Mouse (Mus musculus) NIH3T3 (cell line): ENCODE data around the gene Ank3.
"Not testable (repeated sequence)": the region's sequence is repeated elsewhere in the genome, so short reads cannot be mapped to it uniquely, and the experiment has no call there.

Experiments
- DNase-seq: peaks from one replicate; pipeline ENCODE4 v3.0.0-alpha.2; 2012; ENCODE audit warnings: low read depth

The Ank3 gene

DNA sequence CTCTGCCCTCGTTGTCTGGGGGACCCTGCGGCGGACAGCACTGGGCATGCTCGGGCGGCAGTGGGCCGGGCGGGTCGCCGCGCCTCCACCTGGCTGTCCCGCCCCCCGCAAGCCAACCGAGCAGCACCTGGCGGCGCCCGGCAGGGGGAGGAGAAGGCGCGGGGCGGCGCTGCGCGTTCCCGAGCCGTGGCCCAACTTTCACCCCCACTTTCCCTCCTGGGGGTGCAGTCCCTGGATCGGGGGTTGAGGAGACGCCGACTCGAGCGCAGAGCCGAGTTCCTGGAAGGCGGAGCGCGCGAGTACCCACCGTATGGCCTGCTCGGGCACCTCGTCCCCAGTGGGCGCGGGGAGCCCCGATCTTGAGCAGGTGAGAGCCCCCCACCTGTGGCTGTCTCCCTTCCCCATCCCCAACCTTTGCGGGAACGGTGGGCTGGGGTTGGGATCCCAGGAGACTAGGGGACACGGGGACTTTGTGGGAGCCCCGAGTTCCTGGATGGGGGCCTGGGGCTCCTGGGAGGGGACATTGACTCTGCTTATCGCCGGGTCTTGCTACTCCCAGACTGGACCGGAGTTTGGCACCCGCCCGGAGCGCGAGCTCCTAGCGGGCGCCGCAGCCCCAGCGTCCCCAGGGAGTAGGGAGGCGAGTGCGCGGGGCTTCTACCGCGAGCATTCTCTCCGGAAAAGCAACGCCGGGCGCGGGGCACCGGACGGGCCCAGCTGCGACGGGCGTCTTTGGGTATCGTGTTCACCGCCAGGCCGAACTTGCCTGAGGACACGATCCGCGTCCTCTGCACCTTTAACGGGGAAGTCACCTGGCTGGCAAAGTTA lies at the start of gene Ank3:
Gene Ank3, plus strand, starts transcription at position 11 of the 828 bp plus-strand sequence.
- DNase-seq = no peak

DNA sequence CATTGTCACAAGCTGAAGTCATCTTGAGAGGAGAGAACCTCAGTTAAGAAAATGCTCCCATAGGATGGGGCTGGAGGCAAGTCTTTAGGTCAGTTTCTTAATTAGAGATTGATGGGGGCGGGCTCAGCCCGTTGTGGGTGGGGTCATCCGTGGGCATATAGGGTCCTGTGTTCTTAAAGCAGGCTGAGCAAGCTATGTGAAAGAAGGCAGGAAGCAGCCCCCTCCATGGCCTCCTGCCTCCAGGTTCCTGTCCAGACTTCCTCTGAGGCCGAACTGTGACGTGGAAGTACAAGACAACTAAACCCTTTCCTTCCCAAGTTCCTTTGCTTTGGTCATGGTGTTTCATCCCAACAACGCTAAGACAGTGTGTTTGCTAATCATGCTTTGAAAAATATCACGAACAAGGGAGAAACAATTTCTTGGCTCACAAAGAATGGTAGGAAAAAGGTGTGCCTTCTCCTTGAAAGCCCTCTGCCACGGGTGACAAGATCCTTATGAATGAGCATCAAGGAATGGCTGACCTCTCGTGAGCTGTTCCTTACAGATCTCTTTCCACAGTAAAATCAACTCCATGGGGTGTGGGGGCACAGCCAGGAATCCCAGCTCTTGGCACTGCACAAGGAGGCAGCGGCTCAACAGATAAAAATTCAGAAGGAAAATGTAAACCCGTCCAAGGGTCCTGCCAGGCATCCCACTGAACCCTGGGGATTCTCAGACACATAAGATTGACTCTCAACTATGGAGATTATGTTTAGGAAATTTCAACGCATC lies 47.3 kb upstream of the Ank3 start:
- DNase-seq = peak; percentile 78

DNA sequence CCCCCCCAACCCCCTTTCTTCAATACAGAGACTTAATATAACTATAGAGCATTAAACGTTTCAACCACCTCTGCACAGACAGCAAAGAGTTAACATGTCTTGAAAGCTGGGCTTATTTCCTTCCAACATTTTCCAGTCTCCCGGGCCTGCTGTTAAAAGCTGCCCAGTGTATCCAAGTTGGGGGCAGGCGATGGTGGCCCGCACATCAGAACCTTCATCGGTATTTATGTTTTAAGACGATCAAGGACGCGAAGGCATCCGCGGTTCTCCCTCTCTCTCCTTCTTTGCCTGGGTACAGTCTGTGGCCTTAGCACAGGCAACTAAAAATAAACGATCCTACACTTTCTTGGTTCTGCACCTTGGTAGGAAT lies 46.7 kb upstream of the Ank3 start:
- peak; percentile 62 for DNase-seq

DNA sequence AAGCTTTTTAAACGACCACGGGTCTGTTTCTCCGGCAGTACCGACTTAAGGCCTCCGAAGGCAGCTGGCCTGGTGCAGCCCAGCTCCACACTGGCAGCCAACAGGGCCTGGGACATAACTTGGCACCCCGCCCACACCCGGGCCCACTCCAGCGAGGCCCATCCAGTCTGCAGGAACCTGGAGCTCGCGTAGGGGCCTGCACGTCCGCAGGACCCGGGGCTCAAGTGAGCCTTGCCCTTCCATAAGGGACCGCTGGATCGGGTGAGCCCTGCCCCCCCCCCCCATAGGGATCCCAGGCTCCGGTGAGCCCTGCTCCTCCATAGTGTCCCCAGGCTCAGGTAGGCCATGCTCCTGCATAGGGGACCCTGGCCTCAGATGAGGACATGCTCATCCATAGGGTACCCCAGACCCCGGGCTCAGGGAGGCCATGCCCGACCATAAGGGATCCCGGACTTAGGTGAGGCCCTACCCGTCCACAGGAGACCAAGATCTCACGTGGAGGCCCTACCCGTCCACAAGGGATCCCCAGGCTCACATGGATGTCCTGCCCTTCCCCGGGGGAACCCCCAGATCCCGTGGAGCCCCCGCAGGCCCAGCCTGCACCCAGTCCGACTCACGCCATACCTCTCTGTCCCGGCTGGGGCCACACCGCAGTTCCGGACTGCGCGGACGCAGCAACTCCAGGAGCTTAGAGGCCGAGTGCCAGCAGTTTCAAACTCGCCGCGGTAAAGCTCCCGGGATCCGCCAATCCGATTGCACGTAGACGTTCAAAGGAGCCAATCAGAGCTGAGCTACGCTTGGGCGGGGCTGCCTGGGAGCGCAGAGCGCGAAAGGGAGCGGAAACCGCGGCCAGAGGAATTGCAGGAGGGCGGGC lies 46.1 kb upstream of the Ank3 start, which contains the start of gene Cdk1:
Gene Cdk1, minus strand, starts transcription at position 727 of the 874 bp plus-strand sequence.
- peak; percentile 99 for DNase-seq

DNA sequence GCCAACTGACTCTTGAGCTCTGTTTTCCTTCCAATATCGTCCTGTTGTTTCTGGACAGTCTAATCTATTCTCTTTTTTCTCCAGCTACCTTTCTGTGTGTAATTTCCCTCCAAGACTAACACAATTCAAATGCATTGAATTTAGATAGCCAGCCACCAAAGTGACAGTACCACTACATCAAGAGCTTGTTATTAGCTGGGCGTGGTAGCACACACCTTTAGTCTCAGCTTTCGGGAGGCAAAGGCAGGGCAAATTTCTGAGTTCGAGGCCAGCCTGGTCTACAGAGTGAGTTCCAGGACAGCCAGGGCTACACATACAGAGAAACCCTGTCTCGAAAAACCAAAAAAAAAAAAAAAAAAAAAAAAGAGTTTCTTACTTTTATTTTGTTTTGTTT lies 45.5 kb upstream of the Ank3 start:
- DNase-seq = not testable (repeated sequence)

DNA sequence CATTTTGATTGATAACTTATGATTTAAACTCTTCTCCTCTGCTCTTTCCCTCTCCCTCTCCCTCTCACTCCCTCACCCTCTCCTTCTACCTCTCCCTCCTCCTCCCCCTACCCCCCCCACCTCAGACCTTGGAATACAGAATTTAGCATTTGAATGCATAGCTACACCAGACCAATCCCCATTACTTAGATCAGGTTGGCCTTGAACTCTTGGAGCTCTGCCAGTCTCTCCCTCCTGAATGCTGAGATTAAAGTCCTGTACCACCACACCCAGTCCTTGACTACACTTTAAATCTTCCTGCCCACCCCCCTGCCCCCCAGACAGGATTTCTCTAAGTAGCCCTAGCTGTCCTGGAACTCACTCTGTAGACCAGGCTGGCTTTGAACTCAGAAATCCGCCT lies 38.9 kb upstream of the Ank3 start:
- DNase-seq = no peak

DNA sequence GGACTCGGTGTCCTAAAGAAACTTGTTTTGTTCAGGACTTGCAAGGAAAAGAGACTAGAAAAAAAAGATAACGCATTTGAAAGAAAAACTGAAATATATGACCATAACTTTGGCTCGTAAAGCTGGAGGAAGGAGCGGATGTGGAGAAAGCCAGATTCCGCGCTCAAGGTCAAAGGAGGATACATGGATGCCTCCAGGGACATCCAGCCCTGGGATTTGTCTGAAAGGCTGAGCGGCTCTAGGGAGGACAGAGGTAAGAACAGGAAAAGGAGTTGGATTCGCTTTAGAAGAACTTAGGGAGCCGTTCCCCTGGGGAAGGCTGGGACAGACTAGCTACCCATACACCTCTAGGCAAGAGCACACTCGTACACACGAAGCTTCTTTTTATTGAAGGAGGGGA lies 32.4 kb upstream of the Ank3 start:
- no peak for DNase-seq

DNA sequence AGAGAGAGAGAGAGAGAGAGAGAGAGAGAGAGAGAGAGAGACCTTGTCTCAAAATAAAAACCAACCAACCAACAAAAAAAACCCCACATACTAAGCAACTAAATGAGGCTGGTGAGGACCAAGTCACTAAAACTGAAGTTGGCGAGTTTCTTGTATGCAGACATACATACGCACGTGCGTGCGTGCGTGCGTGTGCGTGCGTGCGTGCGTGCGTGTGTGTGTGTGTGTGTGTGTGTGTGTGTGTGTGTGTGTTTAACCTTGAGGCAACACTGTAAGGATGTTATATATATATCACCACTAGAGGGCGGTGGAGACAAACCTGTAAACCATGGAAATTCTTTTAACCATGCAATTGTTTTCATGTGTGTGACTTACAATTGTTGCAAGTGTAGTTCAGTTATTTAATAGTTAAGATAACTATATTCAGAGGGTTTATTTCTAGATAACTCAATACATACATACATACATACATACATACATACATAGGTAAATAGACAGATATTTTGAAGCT lies 31.6 kb upstream of the Ank3 start:
- DNase-seq = peak; percentile 69

DNA sequence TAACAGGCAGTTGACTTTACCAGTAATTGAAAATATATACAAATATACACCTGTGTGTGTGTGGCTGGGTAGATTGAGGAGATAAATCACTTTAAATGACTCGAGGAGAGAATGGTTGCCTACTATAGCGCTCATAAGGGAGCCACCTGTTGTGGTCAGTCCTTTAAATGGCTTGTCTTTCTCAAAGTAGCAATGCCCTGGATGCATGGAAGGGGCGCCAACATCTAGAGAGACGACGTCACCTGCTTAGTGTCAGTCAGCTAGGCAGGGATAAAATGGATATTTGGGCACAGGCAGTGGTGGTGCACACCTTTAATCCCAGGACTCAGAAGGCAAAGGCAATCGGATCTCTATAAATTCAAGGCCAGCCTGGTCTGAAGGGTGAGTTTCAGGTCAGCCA lies 29.3 kb upstream of the Ank3 start:
- no peak for DNase-seq

DNA sequence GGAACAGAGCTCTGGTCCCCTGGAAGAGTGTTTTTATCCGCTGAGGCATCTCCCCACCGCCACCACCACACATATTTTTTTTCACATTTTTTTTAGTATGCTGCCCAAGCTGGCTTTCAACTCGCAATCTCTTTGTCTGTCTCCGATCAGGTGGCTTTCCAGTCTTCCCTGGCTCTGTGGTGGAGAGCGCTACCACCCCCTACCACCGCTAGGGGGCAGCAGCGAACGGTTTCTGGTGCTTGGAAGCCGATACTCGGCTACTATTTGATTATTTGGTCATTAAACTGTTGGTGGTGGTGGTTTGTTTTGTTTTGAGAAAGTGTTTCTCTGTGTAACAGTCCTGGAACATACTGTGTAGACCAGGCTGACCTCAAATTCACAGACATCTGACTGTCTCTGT lies 27.1 kb upstream of the Ank3 start:
- peak; percentile 77 for DNase-seq

DNA sequence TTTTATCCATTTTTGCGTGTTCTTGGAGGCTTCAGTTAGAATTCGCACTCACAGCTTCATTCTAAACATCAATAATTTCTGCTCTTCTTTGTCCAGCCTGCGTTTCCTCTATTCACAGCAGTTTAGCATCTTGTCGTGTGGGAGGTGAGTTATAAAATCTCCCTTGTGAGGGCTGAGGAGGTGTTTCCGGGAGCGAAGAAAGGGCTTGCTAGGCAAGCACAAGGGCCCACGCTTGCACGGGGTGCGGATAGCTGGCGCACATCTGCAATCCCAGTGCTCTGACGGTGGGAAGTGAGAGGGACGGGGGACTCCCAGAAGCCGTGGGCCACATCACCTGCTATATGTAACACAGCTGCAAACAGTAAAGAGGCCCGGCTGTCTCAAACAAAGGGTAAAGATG lies 26.5 kb upstream of the Ank3 start:
- DNase-seq = no peak

DNA sequence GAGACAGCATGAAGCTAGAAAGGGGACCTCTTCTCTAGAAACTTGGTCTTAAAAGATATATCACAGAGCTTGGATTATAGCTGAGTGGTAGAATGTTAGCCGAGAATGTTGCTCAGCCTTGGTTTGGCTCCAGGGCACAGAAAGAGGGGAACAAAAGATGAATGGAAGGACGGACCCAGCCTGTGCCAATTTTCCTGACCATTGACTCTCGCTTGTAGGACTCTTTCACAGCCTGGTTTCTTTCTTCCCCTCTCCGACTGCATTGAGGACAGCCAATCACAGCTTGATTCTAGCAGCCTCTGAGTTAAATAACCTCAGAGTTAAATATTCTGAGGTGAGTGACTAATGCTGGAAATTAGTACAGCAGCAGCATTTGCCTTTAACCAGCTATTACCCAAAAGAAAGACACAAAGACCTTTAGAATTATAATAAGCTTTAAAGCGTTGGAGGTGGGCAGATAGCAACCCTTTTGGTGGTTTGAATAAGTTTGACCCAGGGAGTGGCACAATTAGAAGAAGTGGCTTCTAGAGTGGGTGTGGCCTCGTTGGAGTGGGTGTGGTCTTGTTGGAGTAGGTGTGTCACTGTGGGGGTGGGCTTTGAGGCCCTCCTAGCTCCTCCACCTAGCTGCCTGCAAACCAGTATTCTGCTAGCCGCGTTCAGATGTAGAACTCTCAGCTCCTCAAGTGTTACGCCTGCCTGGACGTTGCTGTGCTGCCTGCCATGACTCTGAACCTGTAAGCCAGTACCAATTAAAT lies 24.6 kb upstream of the Ank3 start:
- no peak for DNase-seq

DNA sequence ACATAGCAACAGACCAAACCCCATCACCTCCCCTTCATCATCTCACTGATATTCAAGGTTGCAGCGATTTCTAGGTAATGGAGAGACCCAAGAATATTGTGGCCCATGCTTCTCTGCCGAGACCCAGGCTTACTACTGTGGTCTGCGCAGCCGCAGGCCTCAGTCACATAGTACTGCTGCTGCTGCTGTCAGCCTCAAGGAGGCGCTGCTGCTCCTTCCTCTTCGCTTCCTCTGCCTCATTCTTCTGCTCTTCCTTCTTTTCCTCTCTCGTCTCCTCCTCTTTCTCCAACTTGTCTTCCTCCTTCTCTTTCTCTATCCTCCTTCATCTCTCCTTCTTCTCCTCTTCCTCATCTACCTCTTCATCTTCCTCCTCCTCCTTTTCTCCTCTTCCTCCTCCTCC lies 23.4 kb upstream of the Ank3 start:
- peak; percentile 19 for DNase-seq

DNA sequence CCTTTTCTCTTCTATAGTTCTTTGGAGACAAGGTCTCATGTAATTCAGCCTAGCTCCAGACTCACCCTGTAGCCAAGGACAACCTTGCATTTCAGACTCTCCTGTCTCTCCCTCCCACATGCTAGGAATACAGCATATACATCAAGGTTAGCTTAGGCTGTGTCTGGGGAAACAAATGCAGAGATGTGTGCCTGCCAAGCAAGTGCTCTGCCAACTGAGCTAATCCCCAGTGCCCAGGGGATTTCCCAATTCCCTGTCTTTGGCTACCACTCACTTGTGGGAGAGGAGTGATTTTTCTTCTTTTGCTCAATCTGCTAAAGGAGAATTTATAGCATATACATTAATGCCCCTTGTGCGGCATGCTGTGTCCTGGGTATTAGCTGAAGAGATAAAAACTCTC lies 15.4 kb upstream of the Ank3 start:
- DNase-seq = peak; percentile 68

DNA sequence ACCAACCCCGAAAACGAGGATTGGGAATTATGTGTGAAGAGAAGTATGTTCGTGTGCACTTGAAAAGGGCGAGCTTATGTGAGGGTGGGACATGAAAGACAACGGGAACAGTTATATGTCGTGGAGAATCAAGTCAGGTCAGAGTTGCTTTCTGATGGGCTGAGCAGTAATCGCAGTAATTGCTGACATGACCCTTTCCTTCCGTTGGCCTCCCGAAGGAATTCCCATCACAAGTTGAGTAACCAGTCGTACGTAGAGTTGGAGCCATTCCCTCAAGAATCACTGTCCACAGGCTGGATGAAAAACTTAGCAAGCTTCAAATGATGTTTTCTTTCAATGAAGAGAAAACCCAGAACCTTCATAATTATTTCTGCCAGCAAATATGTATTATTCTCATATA lies 13.9 kb upstream of the Ank3 start:
- no peak for DNase-seq

DNA sequence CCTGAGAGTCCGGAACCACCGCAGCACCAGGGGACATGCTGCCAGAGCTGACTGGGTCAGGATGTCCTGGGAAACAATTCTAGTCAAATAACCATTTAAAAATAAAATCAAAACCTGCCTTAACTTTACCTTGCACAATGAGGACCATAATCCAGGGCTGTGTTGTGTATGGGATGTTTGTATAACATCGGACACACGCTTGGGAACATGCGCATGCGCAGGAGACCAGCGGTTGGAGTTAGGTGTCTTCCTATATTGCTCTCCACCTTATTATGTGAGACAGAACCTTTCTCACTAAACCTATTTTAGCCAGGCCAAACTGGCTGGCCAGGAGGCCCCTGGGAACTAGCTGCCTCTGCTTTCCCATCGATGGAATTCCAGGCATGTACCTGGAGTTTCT lies 13.4 kb upstream of the Ank3 start:
- DNase-seq = no peak

DNA sequence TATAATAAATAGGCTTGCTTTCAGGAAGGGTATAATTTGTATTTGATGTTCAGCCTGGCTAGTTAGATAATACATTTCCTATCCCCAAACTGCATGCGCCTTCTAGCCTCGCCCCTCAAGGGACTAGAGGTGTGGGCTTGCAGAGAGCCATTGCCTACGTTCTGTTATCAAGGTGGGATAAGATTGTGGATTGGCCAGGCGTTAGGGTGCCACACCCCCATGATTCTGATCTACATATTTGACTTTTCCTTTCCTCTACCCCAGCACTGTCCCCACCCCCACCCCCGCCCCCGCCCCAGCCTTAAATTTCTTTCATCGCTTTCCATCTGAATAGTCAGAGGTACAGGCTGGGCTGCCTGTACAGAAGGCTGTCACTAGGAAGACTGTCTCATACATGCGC lies 11.8 kb upstream of the Ank3 start:
- DNase-seq = no peak

DNA sequence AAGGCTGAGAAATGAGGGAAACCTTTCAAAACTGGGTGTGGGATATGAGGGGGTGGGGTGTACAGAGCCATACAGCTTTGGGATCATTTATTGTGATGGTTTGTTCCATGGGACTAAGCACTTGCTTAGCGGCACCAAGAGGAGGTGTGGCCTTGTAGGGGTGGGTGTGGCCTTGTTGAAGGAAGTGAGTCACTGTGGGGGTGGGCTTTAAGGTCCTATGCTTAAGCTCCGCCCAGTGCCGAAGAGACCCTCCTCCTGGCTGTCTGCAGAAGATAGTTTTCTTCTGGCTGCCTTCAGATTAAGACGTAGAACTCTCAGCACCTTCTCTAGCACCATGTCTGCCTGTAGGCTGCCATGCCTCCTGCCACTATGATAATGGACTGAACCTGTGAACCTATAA lies 9.1 kb upstream of the Ank3 start:
- no peak for DNase-seq

DNA sequence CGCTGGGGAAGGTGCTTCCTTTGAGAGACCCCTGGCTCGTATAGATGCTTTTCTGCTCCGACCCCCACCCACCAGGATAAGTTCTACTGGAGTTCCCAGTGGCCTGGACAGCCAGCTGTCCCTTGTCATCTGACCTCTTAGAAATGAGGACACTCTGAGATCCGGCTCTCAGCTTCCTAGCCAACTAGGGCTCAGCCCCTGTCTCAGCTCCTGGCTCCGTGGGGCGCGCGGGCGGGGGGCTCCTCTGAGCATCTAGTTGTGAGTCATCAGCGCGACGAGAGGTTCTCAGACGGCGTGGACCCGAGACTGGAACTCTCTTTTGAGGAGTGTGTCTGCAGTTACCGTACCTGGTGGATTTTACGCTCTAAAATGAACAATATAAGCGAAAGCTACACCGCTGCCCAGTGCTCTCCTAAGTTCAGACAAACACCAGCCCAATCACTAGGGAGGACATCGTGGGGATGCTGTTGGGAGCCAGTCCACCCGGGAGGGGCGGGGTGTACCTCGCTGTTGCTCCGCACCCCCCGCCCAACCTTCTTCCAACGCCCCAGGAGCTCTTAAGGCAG lies 293 bp upstream of the Ank3 start:
- no peak for DNase-seq

DNA sequence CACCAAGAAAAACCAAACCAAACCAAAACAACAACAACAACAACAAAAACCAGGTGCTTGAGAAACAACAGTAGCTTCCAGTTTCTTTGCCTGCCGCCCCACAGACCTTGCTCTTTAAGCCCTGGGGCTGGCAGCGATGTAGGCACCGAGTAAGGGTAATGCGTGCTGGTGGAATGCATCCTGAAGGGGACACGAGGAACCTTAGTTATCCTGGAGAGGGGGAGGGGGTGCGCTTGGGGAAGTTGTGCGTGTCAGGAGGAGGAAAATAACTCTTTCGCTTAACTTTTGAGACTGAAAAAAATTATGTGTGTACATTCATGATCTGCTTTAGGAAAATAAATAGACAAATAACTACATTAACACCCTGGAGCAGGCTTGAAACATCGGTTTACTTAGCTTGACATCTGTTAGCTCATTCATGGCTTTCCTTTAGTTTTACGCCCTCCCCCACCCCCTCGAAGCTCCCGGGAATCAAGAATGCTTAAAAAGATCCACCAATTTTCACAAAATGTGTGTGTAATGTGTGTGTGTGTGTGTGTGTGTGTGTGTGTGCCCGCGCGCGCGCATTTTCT lies 1.3 kb downstream of the Ank3 start:
- DNase-seq = no peak

DNA sequence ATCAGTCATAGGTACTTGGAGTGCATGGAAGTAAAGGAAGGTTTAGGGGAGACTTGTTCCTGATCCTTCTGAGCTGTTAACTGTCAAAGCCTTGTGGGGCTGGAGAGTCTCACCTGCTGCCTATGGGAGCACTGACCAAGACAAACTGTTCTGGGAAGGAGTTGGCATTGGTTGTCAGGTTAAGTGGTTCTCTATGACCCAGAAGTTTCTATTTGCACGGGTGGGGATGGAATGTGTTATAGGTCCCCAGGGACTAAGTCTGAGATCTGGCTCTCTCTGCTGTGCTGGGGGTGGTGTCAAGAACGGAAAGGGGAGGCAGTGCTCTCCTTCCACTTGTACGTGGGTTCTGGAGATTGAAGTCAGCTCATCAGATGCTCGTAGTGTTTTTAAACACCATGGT lies 6.9 kb downstream of the Ank3 start:
- DNase-seq = peak; percentile 22
